Mouse (Mus musculus): ENCODE measurements around the gene Trim21.

DNA sequence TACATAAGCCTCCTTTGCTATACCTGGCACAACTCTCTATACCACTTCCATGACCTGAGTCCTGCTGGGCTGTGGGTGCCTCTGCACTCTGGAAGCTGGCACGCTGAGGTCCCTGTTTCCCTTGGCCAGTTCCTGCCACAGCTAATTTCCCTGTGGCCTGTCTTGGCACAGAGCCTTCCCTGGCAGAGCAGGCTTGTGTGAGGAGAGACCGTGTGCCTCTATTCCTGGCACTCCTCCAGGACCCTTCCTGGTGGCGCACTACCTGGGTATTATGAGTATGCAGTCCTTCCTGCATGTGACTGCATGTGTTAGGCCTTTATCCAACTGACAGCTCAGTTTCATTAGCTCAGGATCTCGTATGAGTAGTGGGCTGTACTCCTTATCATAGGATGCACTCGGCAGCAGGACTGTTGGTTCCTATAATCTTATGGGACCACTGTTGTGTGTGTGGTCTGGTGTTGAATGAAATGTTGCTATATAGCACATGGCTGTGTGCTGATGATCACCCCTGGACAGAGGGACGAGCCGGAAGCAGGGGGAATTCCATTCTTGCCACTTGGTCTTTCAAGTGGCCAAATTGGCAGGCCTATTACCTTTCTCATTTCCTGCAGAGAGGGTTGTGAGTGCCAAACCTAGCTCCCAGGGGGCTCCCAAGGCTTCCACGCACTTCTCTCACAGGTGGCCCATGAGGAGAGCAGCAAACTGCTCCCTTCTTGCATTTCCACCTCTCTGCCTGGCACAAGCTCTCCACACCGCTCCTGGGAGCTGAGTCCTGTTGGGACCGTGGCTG lies 48.8 kb downstream of the Trim21 start:
- TF ChIP-seq CTCF (IDR thresholded peaks at IDR 0.05; ENCODE audit: insufficient read depth, low read length) (no peak), POLR2A (IDR thresholded peaks at IDR 0.05; ENCODE audit: borderline replicate concordance, extremely low read depth, low read depth, low read length) (no peak)
